Mouse (Mus musculus): ENCODE measurements around the gene Nmt1. TPM values are rescaled to one million over a fixed set of nuclear protein-coding genes. Genes with fewer than 3 reads are reported as not detected.
A peak's percentile ranks its signal among the peaks of the same experiment; 100 is the strongest.

Gene Nmt1
- total and polyA plus RNA-seq, 2 experiments from 2014 or later, result 46.6 to 47.6 TPM

DNA sequence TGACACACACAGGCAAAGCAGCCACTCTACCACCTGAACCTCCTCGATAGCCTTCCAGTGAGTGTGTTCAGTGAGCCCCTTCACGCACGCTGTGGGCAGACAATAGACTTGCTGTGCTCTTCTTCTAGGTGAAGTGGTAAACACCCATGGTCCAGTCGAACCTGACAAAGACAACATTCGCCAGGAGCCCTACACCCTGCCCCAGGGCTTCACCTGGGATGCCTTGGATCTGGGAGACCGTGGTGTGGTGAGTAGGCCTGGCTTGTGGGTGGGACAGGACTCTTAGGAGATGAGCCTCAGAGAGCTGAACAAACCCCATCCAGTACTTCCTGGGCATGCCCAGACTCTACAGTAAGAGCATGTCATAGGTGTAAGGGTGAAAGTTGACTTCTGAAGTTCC lies 24.1 kb downstream of the Nmt1 start:
- Histone ChIP-seq H3K4me3 (ENCODE audit: low read depth, low read length) (no peak overlapping the region), H3K36me3 (replicated peaks; ENCODE audit: control insufficient read depth, insufficient read depth, low read length) (peaks cover 47% of the 10 kb centered on the region), H3K4me1 (ENCODE audit: control insufficient read depth, insufficient read depth) (peaks cover 15% of the 10 kb centered on the region; the same call in 1 of the 2 replicates), H3K9me3 (replicated peaks; ENCODE audit: control insufficient read depth, low read length) (no peaks in the 10 kb centered on the region), H3K27ac (ENCODE audit: low read depth) (peak overlapping the region; percentile 82), H3K27me3 (ENCODE audit: control insufficient read depth, insufficient read depth, low read length) (no peaks in the 10 kb centered on the region), H3K4me2 (ENCODE audit: low read depth, low read length) (0 out of 2 replicates have a peak overlapping the region, but pooled peaks have one; percentile 6), H3K9ac (replicated peaks; ENCODE audit: low read depth, low read length) (no peak overlapping the region)
- WGBS, result 80% methylated on average over 6 of the region's 6 CpGs
- ATAC-seq (ENCODE audit: insufficient read depth, low read depth), result no peak
- no peak for TF ChIP-seq CTCF (IDR thresholded peaks at IDR 0.05; ENCODE audit: low read depth)
- no peak for DNase-seq (ENCODE audit: low spot score)

- H3K36me3 ChIP-seq (replicated peaks; ENCODE audit: control insufficient read depth, insufficient read depth, low read length), result peaks cover 52% of the 10 kb centered on the region
- peak overlapping the region; percentile 60 for H3K27ac ChIP-seq (ENCODE audit: low read depth)
- ATAC-seq (ENCODE audit: insufficient read depth, low read depth) (no peak), DNase-seq (ENCODE audit: low spot score) (peak; percentile 47)
- no peak overlapping the region for H3K9ac ChIP-seq (replicated peaks; ENCODE audit: low read depth, low read length)
- H3K9me3 ChIP-seq (replicated peaks; ENCODE audit: control insufficient read depth, low read length), result no peaks in the 10 kb centered on the region
- H3K27me3 ChIP-seq (ENCODE audit: control insufficient read depth, insufficient read depth, low read length), result no peaks in the 10 kb centered on the region
- TF ChIP-seq EP300 (IDR thresholded peaks at IDR 0.05; ENCODE audit: low read depth) (no peak), CTCF (IDR thresholded peaks at IDR 0.05; ENCODE audit: low read depth) (no peak)
- 66% methylated on average over 18 of the region's 18 CpGs for WGBS
- H3K4me1 ChIP-seq (ENCODE audit: control insufficient read depth, insufficient read depth), result peaks cover 20% of the 10 kb centered on the region; the same call in 1 of the 2 replicates
- no peak overlapping the region for H3K4me2 ChIP-seq (ENCODE audit: low read depth, low read length)
- H3K4me3 ChIP-seq (ENCODE audit: low read depth, low read length), result no peak overlapping the region
Observed at GRCm38 (mm10) chr11:103053191-103054076, 25.4 kb downstream of the Nmt1 start.

- WGBS, result 43% methylated on average over 6 of the region's 6 CpGs
- peaks cover 62% of the 10 kb centered on the region for H3K36me3 ChIP-seq (replicated peaks; ENCODE audit: control insufficient read depth, insufficient read depth, low read length)
- ATAC-seq (ENCODE audit: insufficient read depth, low read depth), result no peak
Observed at GRCm38 (mm10) chr11:103054798-103055197, 26.8 kb downstream of the Nmt1 start.

DNA sequence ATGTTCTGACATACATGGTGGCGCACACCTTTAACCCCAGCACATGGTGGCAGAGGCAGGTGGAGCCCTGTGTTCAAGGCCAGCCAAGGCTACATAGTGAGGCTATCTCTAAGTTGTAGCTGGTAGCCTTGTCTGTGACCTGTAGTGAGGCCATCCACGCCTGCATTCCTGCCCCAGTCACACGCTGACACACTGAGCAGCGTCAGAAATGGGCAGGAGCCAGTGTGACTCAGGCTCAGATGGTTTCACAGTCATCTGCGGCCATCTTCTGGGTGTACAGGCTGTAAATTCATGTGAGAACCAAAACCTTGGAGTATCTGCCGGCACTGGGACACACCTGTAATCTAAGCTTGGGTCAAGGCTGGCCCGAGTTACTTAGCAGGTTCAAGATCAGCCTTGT lies 28.6 kb downstream of the Nmt1 start:
- Histone ChIP-seq H3K9me3 (replicated peaks; ENCODE audit: control insufficient read depth, low read length) (no peaks in the 10 kb centered on the region), H3K4me3 (ENCODE audit: low read depth, low read length) (no peak overlapping the region), H3K4me1 (ENCODE audit: control insufficient read depth, insufficient read depth) (peaks cover 18% of the 10 kb centered on the region; the same call in 1 of the 2 replicates), H3K36me3 (replicated peaks; ENCODE audit: control insufficient read depth, insufficient read depth, low read length) (peaks cover 69% of the 10 kb centered on the region), H3K27me3 (ENCODE audit: control insufficient read depth, insufficient read depth, low read length) (no peaks in the 10 kb centered on the region), H3K9ac (replicated peaks; ENCODE audit: low read depth, low read length) (no peak overlapping the region), H3K27ac (ENCODE audit: low read depth) (no peak overlapping the region), H3K4me2 (ENCODE audit: low read depth, low read length) (no peak overlapping the region)
- ATAC-seq (ENCODE audit: insufficient read depth, low read depth), result no peak
- TF ChIP-seq CTCF (IDR thresholded peaks at IDR 0.05; ENCODE audit: low read depth) (no peak), EP300 (IDR thresholded peaks at IDR 0.05; ENCODE audit: low read depth) (no peak)
- 87% methylated on average over 7 of the region's 7 CpGs for WGBS
- DNase-seq (ENCODE audit: low spot score), result no peak

More at GRCm38 (mm10) chr11:103054798-103055197, 26.8 kb downstream of the Nmt1 start:
- H3K4me1 ChIP-seq (ENCODE audit: control insufficient read depth, insufficient read depth), result peaks cover 20% of the 10 kb centered on the region; the same call in 1 of the 2 replicates
- peak; percentile 84 for TF ChIP-seq CTCF (IDR thresholded peaks at IDR 0.05; ENCODE audit: low read depth)
- TF ChIP-seq EP300 (IDR thresholded peaks at IDR 0.05; ENCODE audit: low read depth), result no peak
- H3K4me2 ChIP-seq (ENCODE audit: low read depth, low read length), result no peak overlapping the region
- H3K9me3 ChIP-seq (replicated peaks; ENCODE audit: control insufficient read depth, low read length), result no peaks in the 10 kb centered on the region
- peak overlapping the region; percentile 30; the same call in 1 of the 2 replicates for H3K27ac ChIP-seq (ENCODE audit: low read depth)
- H3K27me3 ChIP-seq (ENCODE audit: control insufficient read depth, insufficient read depth, low read length), result no peaks in the 10 kb centered on the region
- peak; percentile 63 for DNase-seq (ENCODE audit: low spot score)
- no peak overlapping the region for H3K9ac ChIP-seq (replicated peaks; ENCODE audit: low read depth, low read length)
- no peak overlapping the region for H3K4me3 ChIP-seq (ENCODE audit: low read depth, low read length)

DNA sequence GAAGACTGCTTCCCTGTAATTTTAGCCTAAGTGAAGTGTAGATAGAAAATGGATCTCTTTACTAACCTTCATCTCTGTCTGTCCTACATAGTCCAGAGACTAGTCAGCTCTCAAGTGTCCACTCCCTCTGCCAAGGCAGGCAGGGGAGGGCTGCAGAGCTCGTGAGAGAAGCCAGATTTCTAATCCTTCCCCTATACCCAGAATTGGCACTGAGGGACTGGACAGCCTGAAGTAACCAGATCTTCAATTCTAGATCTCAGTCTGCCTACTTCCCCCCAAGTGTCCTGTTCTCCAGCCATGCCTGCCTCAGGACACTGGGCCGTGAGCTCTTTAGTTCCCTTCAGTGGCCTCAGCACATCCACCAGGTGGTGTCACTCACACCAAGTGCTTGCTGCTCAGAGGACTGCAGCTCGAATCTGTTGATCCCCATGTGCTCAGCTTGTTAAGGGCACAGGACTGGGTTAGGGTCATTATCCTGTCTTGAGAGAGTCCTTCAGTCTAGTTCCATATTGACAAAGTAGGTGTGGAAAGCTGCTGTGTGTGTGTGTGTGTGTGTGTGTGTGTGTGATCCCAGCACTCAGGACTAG lies 30.6 kb downstream of the Nmt1 start:
- ATAC-seq (ENCODE audit: insufficient read depth, low read depth) (peak; percentile 47), DNase-seq (ENCODE audit: low spot score) (no peak)
- H3K9ac ChIP-seq (replicated peaks; ENCODE audit: low read depth, low read length), result no peak overlapping the region
- no peaks in the 10 kb centered on the region for H3K27me3 ChIP-seq (ENCODE audit: control insufficient read depth, insufficient read depth, low read length)
- no peak overlapping the region for H3K4me3 ChIP-seq (ENCODE audit: low read depth, low read length)
- 36% methylated on average over 3 of the region's 3 CpGs for WGBS
- peaks cover 80% of the 10 kb centered on the region for H3K36me3 ChIP-seq (replicated peaks; ENCODE audit: control insufficient read depth, insufficient read depth, low read length)
- peak overlapping the region; percentile 67 for H3K27ac ChIP-seq (ENCODE audit: low read depth)
- H3K4me2 ChIP-seq (ENCODE audit: low read depth, low read length), result no peak overlapping the region
- H3K9me3 ChIP-seq (replicated peaks; ENCODE audit: control insufficient read depth, low read length), result no peaks in the 10 kb centered on the region
- TF ChIP-seq EP300 (IDR thresholded peaks at IDR 0.05; ENCODE audit: low read depth) (no peak), CTCF (IDR thresholded peaks at IDR 0.05; ENCODE audit: low read depth) (peak; percentile 33)
- peaks cover 12% of the 10 kb centered on the region; the same call in 1 of the 2 replicates for H3K4me1 ChIP-seq (ENCODE audit: control insufficient read depth, insufficient read depth)
